Mouse (Mus musculus) limb, embryonic 14.5 days (tissue): Measurements from ENCODE around the gene Tom1l1. TPM values are rescaled to one million over a fixed set of nuclear protein-coding genes. Genes with fewer than 3 reads are reported as not detected.

Source experiments
- ATAC-seq: fragments of 200-750 bp; cut with Nextera tagmentation; 2 replicates; pipeline ENCODE4 v1.8.0; 2017; ENCODE audit warnings: low read depth, moderate number of reproducible peaks, moderate TSS enrichment; ENCODE audit not compliant: low FRiP score
- DNase-seq: peaks from one replicate; pipeline ENCODE4 v3.0.0-alpha.2; 2015; ENCODE audit warnings: low spot score
- H3K27ac ChIP-seq: fragments of 300-500 bp; sonication (generic); replicated peaks from 2 replicates; pipeline ENCODE4 v1.5.1; 2014; ENCODE audit warnings: low read depth, mild to moderate bottlenecking, low read length, moderate library complexity, mixed read lengths
- H3K27me3 ChIP-seq: fragments of 300-500 bp; sonication (generic); 2 replicates; pipeline ENCODE4 v1.6.1; 2014; ENCODE audit warnings: low read length, mixed read lengths; ENCODE audit not compliant: control insufficient read depth, insufficient read depth
- H3K36me3 ChIP-seq: fragments of 300-500 bp; sonication (generic); 2 replicates; pipeline ENCODE4 v1.6.1; 2014; ENCODE audit warnings: mild to moderate bottlenecking, low read length, moderate library complexity, mixed read lengths; ENCODE audit not compliant: control insufficient read depth, insufficient read depth
- H3K4me1 ChIP-seq: fragments of 300-500 bp; sonication (generic); 2 replicates; pipeline ENCODE4 v1.6.1; 2014; ENCODE audit warnings: antibody characterized with exemption, low read length, mixed read lengths; ENCODE audit not compliant: control insufficient read depth, insufficient read depth
- H3K4me2 ChIP-seq: fragments of 300-500 bp; sonication (generic); replicated peaks from 2 replicates; pipeline ENCODE4 v1.6.1; 2014; ENCODE audit warnings: low read depth, mild to moderate bottlenecking, low read length, moderate library complexity; ENCODE audit not compliant: severe bottlenecking
- H3K4me3 ChIP-seq: fragments of 300-500 bp; sonication (generic); replicated peaks from 2 replicates; pipeline ENCODE4 v1.5.1; 2014; ENCODE audit warnings: low read length
- H3K9ac ChIP-seq: fragments of 300-500 bp; sonication (generic); 2 replicates; pipeline ENCODE4 v1.6.1; 2014; ENCODE audit warnings: mild to moderate bottlenecking, low read depth, low read length, moderate library complexity; ENCODE audit not compliant: severe bottlenecking
- H3K9me3 ChIP-seq: fragments of 300-500 bp; sonication (generic); 2 replicates; pipeline ENCODE4 v1.6.1; 2016; ENCODE audit warnings: low read length; ENCODE audit not compliant: control insufficient read depth
- POLR2A ChIP-seq: fragments of 200-500 bp; IDR thresholded peaks from 2 replicates; pipeline ENCODE4 v1.8.0; 2012; ENCODE audit warnings: inconsistent platforms, mild to moderate bottlenecking, moderate library complexity, borderline replicate concordance; ENCODE audit not compliant: insufficient read depth, insufficient read length; ENCODE audit errors: extremely low read depth
- WGBS: fragments of 180-500 bp; shearing (Covaris S2); extraction: QIAGEN DNeasy Blood & Tissue Kit; methylation state at CpG from one replicate; pipeline ENCODE4 v1.1.7; 2014; 5-methylcytosine and 5-hydroxymethylcytosine counted together
- polyA plus RNA-seq, 2 experiments: library from polyadenylated mRNA; depleted of rRNA in 1 of 2; stranded (reverse) in 1 of 2; unstranded in 1 of 2; fragments of >200 nt; fragmentation: Nextera tagmentation in 1 of 2; extraction: Ambion mirVana in 1 of 2; gene quantifications; 2 replicates each; pipeline versions ENCODE4 v1.2.1 to v1.2.3; 2012 to 2014

The Tom1l1 gene
- polyA plus RNA-seq, 2 experiments = 18.4 to 32.9 TPM

GRCm38 (mm10) chr11:90667325-90667724, 20.8 kb downstream of the Tom1l1 start:
- 62% methylated on average over 6 of the region's 6 CpGs for WGBS
- Histone ChIP-seq H3K27me3 (no peaks in the 10 kb centered on the region), H3K36me3 (no peaks in the 10 kb centered on the region), H3K27ac (no peak overlapping the region), H3K4me2 (no peak overlapping the region), H3K4me3 (no peak overlapping the region), H3K9me3 (no peaks in the 10 kb centered on the region), H3K4me1 (peaks cover 32% of the 10 kb centered on the region), H3K9ac (no peak overlapping the region)
- DNase-seq (no peak), ATAC-seq (no peak)
- no peak for TF ChIP-seq POLR2A

GRCm38 (mm10) chr11:90666916-90667315, 21.2 kb downstream of the Tom1l1 start:
- Histone ChIP-seq H3K27me3 (no peaks in the 10 kb centered on the region), H3K9me3 (no peaks in the 10 kb centered on the region), H3K4me1 (peaks cover 32% of the 10 kb centered on the region), H3K36me3 (no peaks in the 10 kb centered on the region), H3K9ac (no peak overlapping the region), H3K4me2 (no peak overlapping the region), H3K27ac (0 out of 2 replicates have a peak overlapping the region, but pooled peaks have one; percentile 13), H3K4me3 (no peak overlapping the region)
- DNase-seq (no peak), ATAC-seq (no peak)
- no peak for TF ChIP-seq POLR2A
- WGBS = 88% methylated on average over 4 of the region's 4 CpGs

- H3K27ac ChIP-seq = no peak overlapping the region
Measured at GRCm38 (mm10) chr11:90666144-90666757, 21.9 kb downstream of the Tom1l1 start.

GRCm38 (mm10) chr11:90665161-90665560, 23.0 kb downstream of the Tom1l1 start:
- Histone ChIP-seq H3K4me3 (no peak overlapping the region), H3K9ac (no peak overlapping the region), H3K27ac (peak overlapping the region; percentile 84), H3K9me3 (no peaks in the 10 kb centered on the region), H3K36me3 (no peaks in the 10 kb centered on the region), H3K27me3 (no peaks in the 10 kb centered on the region), H3K4me2 (peak overlapping the region; percentile 36), H3K4me1 (peaks cover 34% of the 10 kb centered on the region)
- DNase-seq (peak; percentile 84), ATAC-seq (peak; percentile 91)
- WGBS = 6% methylated on average over 6 of the region's 6 CpGs
- no peak for TF ChIP-seq POLR2A

More at GRCm38 (mm10) chr11:90666144-90666757, 21.9 kb downstream of the Tom1l1 start:
- Histone ChIP-seq H3K36me3 (no peaks in the 10 kb centered on the region), H3K4me1 (peaks cover 32% of the 10 kb centered on the region), H3K4me3 (no peak overlapping the region), H3K27me3 (no peaks in the 10 kb centered on the region), H3K9ac (no peak overlapping the region), H3K9me3 (no peaks in the 10 kb centered on the region), H3K4me2 (no peak overlapping the region)
- DNase-seq = no peak
- 70% methylated on average over 3 of the region's 3 CpGs for WGBS
- TF ChIP-seq POLR2A = no peak
- no peak for ATAC-seq

GRCm38 (mm10) chr11:90664345-90664986, 23.7 kb downstream of the Tom1l1 start:
- no peaks in the 10 kb centered on the region for H3K27me3 ChIP-seq
- H3K4me2 ChIP-seq = peak overlapping the region; percentile 36
- no peaks in the 10 kb centered on the region for H3K36me3 ChIP-seq
- H3K4me3 ChIP-seq = no peak overlapping the region
- no peak for DNase-seq
- ATAC-seq = no peak
- H3K9ac ChIP-seq = no peak overlapping the region
- WGBS = 4% methylated on average over 7 of the region's 8 CpGs
- peak overlapping the region; percentile 84 for H3K27ac ChIP-seq
- no peaks in the 10 kb centered on the region for H3K9me3 ChIP-seq
- H3K4me1 ChIP-seq = peaks cover 34% of the 10 kb centered on the region
- no peak for TF ChIP-seq POLR2A
